Mouse (Mus musculus) embryonic stem cell, embryonic (primary cell): ENCODE data around the gene Cox6a1.

ENCODE experiments used
- CTCF ChIA-PET, 4 experiments: fragments of 300-600 bp in 2 of 4; fragments of 350-600 bp in 2 of 4; sonication (Branson Sonifier 250); formaldehyde crosslinking; loops; one replicate each; lab custom pipeline; 2022; ENCODE audit warnings: inconsistent platforms in 2 of 4; lab: Charles Lee
- POLR2A ChIA-PET, 4 experiments: fragments of 300-600 bp in 2 of 4; fragments of 350-600 bp in 2 of 4; sonication (Branson Sonifier 250); formaldehyde crosslinking; loops; one replicate each; lab custom pipeline; 2022; ENCODE audit warnings: antibody characterized with exemption in 4 of 4, inconsistent platforms in 1 of 4; lab: Charles Lee

Cox6a1 gene

DNA sequence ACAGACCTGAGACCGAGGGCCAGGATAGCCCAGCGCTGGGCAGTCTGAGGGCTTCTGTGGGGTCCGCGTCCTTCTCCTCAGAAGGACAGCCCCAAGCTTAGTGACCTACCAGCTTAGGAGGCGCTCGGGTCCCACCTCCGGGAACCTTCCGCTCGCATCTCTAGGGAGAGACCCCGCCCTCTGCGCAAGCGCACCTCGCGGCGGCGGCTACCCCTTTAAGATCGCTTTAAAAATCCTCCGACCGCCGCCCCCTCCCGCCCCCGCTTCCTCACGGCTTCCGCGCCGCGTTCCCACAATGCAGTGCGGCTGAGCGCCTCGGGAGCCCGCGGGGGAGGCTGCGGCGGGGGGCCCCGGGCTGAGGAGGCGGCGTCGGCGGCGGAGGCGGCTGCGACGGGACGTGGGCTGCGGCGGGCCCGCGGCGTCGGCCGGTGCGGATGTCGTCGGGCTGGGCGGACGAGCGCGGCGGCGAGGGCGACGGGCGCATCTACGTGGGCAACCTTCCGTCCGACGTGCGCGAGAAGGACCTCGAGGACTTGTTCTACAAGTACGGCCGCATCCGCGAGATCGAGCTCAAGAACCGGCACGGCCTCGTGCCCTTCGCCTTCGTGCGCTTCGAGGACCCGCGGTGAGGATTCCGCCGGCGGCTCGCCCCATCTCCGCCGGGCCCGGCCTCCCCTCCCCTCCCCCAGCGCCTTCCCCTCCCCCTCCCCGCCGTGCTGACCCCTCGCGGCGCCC, 21.7 kb downstream of the Cox6a1 start, which contains the start of gene Srsf9:
Gene Srsf9 (plus strand): TSS at position 303 of the 735 bp plus-strand sequence.
- POLR2A ChIA-PET = interaction anchor here in 3 of 4 experiments (0.6 to 8.1 kb wide), 40 partner anchors 8 to 1267 kb away, joined by 3 to 56 read pairs (median 5); partner anchors contain the start of genes Dynll1 (in 3 of the 3), Cox6a1 (in 1 of the 3) and Rnf10 (in 1 of the 3)
- CTCF ChIA-PET = interaction anchor here in 1 of 4 experiments (0.6 to 1.0 kb wide), 7 partner anchors 9 to 759 kb away, joined by 3 to 5 read pairs (median 3); partner anchors contain the start of gene Fam222a

DNA sequence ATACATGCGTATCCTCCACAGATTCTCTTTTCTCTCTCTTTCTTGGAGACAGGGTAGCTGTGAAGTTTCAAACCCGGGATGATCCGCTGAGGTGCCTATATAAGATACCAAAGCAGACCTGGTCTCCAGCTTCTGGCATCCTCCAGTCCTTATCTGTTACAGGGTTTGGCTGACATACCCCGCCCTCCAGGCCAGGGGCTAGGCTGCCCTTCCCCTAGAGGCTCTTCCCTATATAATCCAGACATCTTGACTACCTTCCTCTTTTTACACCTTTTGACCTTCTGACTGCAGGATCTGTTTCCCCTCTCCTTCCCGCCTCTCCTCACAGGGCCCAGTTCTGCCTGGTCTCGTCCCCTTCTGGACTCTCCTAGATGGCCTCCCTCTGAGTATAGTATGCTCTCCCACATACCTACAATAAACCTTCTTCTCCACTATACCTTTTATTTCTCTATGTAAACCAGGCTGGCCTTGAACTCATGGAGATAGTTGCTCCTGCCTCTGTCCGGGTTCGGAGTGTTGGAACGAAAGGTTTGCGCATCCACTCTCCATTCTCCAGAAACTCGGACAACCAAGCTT, 22.4 kb downstream of the Cox6a1 start:
- CTCF ChIA-PET = interaction anchor here in 1 of 4 experiments (0.6 to 1.0 kb wide), 7 partner anchors 9 to 758 kb away, joined by 3 to 5 read pairs (median 3); partner anchors contain the start of gene Fam222a
- POLR2A ChIA-PET = interaction anchor here in 3 of 4 experiments (0.6 to 8.1 kb wide), 35 partner anchors 9 to 166 kb away, joined by 3 to 56 read pairs (median 5); partner anchors contain the start of genes Dynll1 (in 3 of the 3) and Cox6a1 (in 1 of the 3)

DNA sequence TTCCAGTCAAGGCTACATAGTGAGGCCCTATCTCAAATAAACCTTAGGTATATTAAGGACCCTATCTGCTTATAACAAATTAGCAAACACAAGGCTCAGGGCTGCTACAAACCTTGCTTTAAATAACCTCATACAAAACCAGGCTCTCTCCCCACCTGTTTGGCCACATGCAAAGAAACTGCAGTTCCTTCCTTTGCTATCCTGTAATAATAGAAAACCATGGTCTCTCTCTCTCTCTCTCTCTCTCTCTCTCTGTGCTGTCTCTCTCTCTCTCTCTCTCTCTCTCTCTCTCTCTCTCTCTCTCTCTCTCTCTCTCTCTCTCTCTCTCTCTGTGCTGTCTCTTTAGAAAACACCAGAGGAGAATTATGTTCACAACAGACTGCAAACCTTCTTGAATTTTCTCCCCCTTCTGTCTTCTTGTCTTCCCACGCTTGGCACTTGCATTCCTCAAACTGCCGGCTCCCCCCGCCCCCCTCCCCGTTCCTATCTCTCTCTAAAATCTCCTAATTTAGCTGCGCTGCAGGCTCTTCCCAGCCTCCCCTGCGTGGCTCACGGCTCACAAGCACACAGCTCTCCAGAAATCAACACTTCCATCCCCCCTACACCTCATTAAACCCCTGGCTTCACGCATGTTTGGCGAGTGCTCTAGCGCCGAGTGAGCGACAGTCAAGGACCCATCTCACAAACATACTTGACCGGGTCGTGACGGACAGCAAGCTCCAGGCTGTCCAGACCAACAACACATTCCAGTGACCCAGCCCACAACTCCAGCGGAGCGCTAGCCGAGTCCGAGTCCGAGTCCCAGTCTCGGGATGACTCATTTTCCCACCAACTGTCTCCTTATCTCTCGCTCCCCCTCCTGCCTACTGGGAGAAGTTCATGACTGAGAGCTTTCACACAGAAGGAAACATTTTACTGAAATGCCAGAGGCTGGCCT, 29.5 kb downstream of the Cox6a1 start:
- POLR2A ChIA-PET = interaction anchor here in 3 of 4 experiments (0.5 to 13.0 kb wide), 35 partner anchors 9 to 610 kb away, joined by 3 to 170 read pairs (median 4); partner anchors contain the start of genes Dynll1 (in 3 of the 3), Pla2g1b (in 1 of the 3), Rnf10 (in 1 of the 3) and Sirt4 (in 1 of the 3)
- CTCF ChIA-PET = interaction anchor here (0.5 to 1.9 kb wide), 30 partner anchors 10 to 1140 kb away, joined by 3 to 7 read pairs (median 4); partner anchors contain the start of genes Dynll1 (in 2 of the 4) and Rplp0 (in 1 of the 4)

DNA sequence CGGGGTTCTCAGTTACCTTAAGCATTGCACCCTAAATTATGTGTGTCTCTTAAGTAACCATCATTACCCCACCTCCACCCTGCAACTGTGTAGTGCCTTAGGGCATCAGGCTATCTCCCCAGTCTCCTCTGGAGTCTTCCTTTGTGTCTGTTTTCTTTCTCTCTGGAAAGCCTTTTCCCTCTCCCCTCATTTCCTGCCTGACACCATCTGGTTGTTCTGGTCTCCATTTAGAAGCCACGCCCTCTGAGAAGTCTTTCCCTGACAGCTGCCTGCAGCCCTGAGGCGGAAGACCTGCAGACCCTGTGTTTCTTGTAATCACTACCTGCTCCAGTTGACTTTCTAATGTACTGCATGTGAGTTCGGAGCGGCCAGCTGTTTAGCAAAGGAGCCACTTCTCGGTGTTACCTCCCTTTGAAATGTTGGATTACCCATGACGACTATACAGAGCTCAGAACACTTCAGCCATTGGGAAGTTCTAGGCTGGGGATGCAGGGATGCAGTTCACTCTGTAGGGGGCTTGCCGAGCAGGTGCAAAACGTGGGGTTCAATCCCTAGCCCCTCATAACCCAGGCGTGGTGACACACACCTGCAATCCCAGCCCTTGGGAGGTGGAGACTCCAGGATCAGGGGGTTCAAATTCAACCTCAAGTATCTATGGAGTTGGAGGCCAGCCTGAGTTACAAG, 31.0 kb downstream of the Cox6a1 start:
- ChIA-PET CTCF (interaction anchor here in 3 of 4 experiments (0.5 to 1.3 kb wide), 7 partner anchors 9 to 265 kb away, joined by 3 to 4 read pairs (median 3); partner anchors contain the start of genes Dynll1 (in 1 of the 3) and Srsf9 (in 1 of the 3)), POLR2A (interaction anchor here (0.5 to 13.0 kb wide), 30 partner anchors 9 to 174 kb away, joined by 3 to 170 read pairs (median 5); partner anchors contain the start of genes Srsf9 (in 3 of the 4), Dynll1 (in 2 of the 4), Rnf10 (in 2 of the 4) and Gatc (in 1 of the 4))

DNA sequence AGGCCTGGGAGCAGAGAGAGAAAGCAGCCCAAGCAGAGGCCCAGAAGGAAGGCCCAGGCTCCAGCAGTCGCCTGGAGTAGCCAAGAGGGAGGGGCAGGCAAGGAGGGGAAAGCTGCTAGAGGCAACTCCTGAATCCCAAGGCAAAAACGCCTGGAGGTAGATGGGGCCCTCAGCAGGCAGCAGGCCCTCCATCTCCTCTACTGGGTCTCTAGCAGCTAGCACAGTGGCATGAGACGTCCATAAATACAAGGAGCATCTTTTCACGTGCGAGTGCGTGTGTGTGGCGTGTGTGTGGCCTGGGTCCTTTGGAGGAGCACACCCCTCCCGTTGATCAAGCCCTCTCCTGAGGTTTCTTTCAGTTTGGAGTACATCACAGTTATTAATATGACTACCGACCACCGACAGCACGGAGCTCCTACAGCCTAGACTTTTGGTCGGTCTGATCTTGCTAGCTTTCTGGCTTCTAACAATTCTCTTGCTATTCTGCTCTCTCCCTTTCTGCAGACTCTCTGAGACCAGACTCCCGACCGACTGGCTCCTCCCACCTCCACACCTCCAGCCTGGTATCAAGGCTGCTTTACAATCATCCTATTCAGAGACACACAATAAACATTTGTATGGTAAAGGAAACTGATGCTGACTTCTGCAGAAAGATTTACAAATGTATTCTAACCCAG, 31.7 kb downstream of the Cox6a1 start:
- ChIA-PET POLR2A (interaction anchor here (0.5 to 13.0 kb wide), 36 partner anchors 9 to 1548 kb away, joined by 3 to 170 read pairs (median 4); partner anchors contain the start of genes Srsf9 (in 3 of the 4), Dynll1 (in 2 of the 4), Rnf10 (in 2 of the 4) and Gatc (in 1 of the 4)), CTCF (interaction anchor here in 3 of 4 experiments (0.6 to 1.4 kb wide), 9 partner anchors 10 to 264 kb away, joined by 3 to 5 read pairs (median 3); partner anchors contain the start of genes Dynll1 (in 1 of the 3) and Srsf9 (in 1 of the 3))

DNA sequence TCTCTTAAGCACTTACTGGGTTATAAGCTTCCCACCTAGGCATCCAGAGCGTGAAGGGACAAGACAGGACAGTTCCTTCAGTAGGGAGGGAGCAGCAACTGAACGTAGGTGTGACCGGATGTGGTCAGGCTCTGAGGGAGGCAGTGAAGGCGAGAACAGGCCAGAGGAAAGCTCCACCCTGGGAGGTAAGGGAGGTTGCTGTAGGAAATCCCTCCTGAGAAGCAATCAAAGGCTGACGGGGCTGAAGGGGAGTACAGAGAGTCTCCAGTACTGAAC, 35.2 kb downstream of the Cox6a1 start:
- ChIA-PET POLR2A (interaction anchor here (0.7 to 13.0 kb wide), 19 partner anchors 9 to 195 kb away, joined by 3 to 170 read pairs (median 4); partner anchors contain the start of genes Dynll1 (in 3 of the 4) and Rnf10 (in 1 of the 4)), CTCF (interaction anchor here (0.5 to 2.1 kb wide), 7 partner anchors 13 to 206 kb away, joined by 3 to 5 read pairs (median 3); no protein-coding TSS in a partner anchor)

DNA sequence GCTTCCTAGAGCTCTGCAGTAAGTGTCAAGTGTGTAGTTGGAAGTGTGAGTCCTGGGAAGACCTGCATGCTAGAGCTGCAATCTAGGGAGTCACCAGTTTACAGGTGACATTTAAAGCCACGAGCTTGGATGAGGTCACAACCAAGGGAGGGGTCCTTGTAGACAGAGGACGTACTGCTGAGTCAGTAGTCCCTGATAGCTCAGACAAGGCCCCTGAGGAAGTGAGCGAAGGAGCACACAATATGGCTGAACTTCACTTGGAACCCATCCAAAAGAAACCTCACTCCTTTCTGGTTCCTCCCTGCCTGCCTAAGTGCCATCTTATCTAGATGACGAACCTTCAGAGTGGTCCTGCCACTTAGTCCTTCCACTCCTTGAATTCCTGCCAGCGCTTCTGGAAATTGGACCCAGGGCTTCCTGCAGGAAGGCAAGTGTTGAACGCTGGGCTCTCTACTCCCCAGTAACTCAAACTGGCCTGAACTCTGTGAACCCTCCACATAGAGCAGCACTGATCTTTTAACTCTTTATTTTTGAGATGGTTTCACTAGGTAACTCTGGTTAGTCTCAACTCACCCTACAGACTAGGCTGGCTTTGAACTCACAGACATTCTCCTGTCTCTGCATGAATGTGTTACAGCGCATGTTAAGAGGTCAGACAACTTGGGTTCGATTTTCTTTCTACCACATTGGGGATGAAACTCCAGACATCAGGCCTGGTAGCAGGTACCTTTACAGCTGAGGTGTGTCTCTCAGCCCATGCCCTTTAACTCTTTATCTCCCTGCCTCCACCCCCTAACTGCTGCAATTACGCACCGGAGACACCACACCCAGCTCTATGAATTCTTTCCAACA, 35.7 kb downstream of the Cox6a1 start:
- CTCF ChIA-PET = interaction anchor here (0.5 to 2.1 kb wide), 8 partner anchors 11 to 206 kb away, joined by 3 to 7 read pairs (median 4); no protein-coding TSS in a partner anchor
- POLR2A ChIA-PET = interaction anchor here (0.6 to 13.0 kb wide), 23 partner anchors 8 to 693 kb away, joined by 3 to 170 read pairs (median 4); partner anchors contain the start of genes Dynll1 (in 3 of the 4), Rnf10 (in 1 of the 4) and Sirt4 (in 1 of the 4)

DNA sequence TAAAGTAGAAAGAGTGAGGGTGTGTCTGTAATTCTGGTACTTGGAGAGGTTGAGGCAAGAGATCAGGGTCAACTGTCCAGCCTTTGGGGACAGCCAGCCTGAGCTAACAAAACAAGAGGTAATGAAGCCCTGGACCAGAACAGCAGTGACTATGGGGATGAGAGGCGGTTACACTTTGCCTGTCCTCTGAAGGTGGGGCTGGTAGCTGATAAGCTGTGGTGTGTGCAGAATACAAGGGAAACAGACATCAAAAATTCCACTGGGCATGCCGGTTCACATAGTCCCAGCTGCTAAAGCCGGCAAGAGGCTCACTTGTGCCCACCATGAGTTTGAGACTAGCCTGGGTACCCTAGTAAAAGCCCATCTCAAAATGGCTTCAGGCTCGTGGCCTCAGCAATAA, 36.4 kb downstream of the Cox6a1 start:
- ChIA-PET POLR2A (interaction anchor here in 3 of 4 experiments (0.6 to 13.0 kb wide), 11 partner anchors 11 to 694 kb away, joined by 3 to 170 read pairs (median 5); partner anchors contain the start of genes Dynll1 (in 3 of the 3), Sirt4 (in 1 of the 3) and Srsf9 (in 1 of the 3)), CTCF (interaction anchor here in 1 of 4 experiments (0.5 kb wide), 1 partner anchor 12 kb away, joined by 7 read pairs; no protein-coding TSS in a partner anchor)

DNA sequence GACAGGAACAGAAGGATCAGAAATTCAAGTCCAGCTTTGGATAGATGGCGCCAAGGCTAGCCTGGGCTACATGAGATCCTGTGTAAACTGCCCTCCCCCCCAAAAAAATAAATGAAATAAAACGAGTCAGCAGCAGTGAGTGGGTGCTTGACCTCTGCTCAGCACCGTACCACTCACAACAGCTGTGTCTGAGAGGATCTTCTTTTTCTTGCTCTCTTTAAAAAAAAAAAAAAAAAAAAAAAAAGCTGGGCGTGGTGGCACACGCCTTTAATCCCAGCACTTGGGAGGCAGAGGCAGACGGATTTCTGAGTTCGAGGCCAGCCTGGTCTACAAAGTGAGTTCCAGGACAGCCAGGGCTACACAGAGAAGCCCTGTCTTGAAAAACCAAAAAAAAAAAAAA, 46.6 kb downstream of the Cox6a1 start:
- CTCF ChIA-PET = interaction anchor here in 3 of 4 experiments (0.6 to 1.2 kb wide), 3 partner anchors 15 to 26 kb away, joined by 3 to 6 read pairs (median 3); no protein-coding TSS in a partner anchor
- POLR2A ChIA-PET = interaction anchor here in 3 of 4 experiments (0.6 to 9.1 kb wide), 16 partner anchors 9 to 240 kb away, joined by 3 to 170 read pairs (median 16); partner anchors contain the start of genes Rnf10 (in 2 of the 3) and Srsf9 (in 2 of the 3)

DNA sequence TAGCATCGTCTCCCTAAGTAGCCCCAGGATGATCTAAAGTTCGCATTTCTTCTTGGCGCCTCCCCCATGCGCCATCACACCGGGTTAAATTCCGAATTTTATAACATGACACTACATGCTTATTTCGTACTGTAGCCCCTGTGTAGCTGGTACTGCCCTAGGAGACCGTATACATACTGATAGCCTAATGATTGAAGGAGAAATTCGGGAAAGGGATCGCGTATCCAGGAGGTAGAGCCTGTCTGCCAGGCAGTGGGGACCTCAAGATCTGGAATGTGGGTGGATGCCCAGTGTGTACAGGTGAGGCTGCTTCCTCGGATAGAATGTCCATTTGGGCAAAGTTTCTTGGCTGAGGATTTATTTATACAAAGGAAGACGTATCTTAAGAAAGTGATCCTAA, 47.2 kb downstream of the Cox6a1 start:
- CTCF ChIA-PET = interaction anchor here in 3 of 4 experiments (0.6 to 1.4 kb wide), 8 partner anchors 8 to 378 kb away, joined by 3 to 6 read pairs (median 4); partner anchors contain the start of gene Oasl1 (in 1 of the 3)

DNA sequence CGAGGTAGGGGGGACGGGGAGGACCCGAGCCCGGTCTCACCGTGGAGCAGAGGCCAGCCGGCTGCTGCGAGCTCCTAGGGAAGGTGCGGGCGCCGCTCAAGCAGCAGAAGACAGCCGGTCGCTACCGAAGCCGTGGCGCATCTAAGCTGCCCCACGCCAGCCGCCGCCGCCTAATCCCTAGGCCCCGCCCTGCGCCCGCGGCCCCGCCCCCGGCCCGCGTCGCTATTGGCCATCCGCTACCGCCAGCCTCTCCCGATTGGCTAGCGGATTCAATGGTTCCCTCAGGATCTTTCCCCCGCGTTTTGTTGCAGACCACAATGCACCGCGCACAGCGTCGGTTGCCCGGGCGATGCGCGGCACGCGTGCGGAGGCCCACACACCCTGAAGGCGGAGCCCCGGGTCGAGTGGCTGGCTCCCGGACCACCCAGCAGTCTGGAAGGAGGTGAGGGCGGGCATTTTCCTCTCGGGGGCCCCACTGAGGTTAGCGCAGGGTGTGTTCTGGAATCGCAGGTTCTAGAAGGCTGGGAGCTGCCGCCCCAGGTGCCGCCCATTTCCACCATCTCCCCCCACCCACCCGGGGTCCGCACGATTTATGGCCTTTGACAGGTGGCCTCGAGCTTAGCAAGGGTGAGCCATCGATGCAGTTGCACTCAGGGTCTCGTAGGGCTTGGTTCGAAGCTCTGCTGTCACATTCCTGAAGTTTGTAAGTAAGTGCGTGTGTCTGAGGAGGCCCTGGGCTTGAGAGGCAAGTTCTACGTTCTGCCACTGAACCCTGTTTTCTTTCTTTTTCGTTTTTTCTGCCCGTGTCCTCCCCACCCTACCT, 47.8 kb downstream of the Cox6a1 start, which contains the start of gene Dynll1:
Gene Dynll1 (minus strand): TSS at position 208 of the 823 bp plus-strand sequence.
- ChIA-PET CTCF (interaction anchor here in 3 of 4 experiments (0.6 to 1.4 kb wide), 10 partner anchors 9 to 378 kb away, joined by 3 to 6 read pairs (median 3); partner anchors contain the start of genes Oasl1 (in 1 of the 3) and Pop5 (in 1 of the 3)), POLR2A (interaction anchor here (0.5 to 6.5 kb wide), 129 partner anchors 8 to 1313 kb away, joined by 3 to 170 read pairs (median 5); partner anchors contain the start of genes Rnf10 (in 3 of the 4), Srsf9 (in 3 of the 4), Cabp1 (in 2 of the 4) and Coq5 (in 2 of the 4))

More for the DNA sequence above, 47.2 kb downstream of the Cox6a1 start:
- POLR2A ChIA-PET = interaction anchor here (0.5 to 6.5 kb wide), 77 partner anchors 9 to 501 kb away, joined by 3 to 170 read pairs (median 5); partner anchors contain the start of genes Rnf10 (in 3 of the 4), Coq5 (in 2 of the 4), Cox6a1 (in 2 of the 4) and Srsf9 (in 2 of the 4)

DNA sequence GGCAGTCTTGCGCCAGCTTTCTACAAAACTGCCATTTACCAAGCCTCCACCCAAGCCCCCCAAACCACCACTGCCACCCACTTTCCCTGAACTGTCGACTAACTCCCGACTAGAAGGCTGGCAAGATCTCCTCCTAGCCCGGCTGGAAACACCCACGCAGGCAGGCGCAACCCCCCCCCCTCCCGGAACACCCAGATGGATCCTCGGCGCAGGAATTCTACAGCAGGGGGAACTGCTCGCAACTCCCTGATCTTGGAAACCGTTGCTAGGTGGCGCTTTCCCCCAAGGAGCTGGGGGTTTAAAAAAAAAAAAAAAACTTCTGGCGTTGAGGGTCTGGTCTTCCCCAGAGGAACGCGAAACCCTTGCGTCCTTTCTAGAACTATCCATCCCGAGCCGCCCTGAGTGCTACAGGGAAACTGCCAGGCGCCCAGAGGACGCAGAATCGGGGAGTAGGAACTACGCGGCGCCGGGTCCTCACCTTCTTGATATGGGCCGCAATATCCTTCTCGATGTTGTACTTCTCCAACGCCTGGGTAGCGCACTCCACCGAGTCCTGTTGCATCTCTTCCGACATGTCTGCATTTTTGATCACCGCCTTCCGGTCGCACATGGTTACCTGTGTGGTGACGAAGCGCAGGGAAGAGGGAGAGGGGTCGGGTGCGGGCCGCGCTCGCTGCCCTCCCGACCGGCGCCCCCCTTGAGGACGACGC, 48.6 kb downstream of the Cox6a1 start:
- ChIA-PET POLR2A (interaction anchor here (0.5 to 6.5 kb wide), 135 partner anchors 8 to 1979 kb away, joined by 3 to 170 read pairs (median 4); partner anchors contain the start of genes Coq5 (in 3 of the 4), Srsf9 (in 3 of the 4), Cabp1 (in 2 of the 4) and Cox6a1 (in 2 of the 4)), CTCF (interaction anchor here (0.5 to 1.4 kb wide), 12 partner anchors 8 to 451 kb away, joined by 3 to 5 read pairs (median 4); partner anchors contain the start of gene Pop5 (in 1 of the 4))
